Mouse (Mus musculus): ENCODE results near the gene Agrp.
"Not testable (repeated sequence)": the region's sequence is repeated elsewhere in the genome, so short reads cannot be mapped to it uniquely, and the experiment has no call there.

Agrp gene

GRCm38 (mm10) chr8:105622421-105622920 is 14.7 kb downstream of the Agrp start:
- DNase-seq (ENCODE audit: inconsistent ontology term): peak; percentile 87

GRCm38 (mm10) chr8:105621841-105622240 is 15.4 kb downstream of the Agrp start:
- peak; percentile 76 for DNase-seq (ENCODE audit: inconsistent ontology term)

- no peak for DNase-seq (ENCODE audit: inconsistent ontology term)
Measured at GRCm38 (mm10) chr8:105620946-105621720, 16.1 kb downstream of the Agrp start.

GRCm38 (mm10) chr8:105620211-105620610 is 17.0 kb downstream of the Agrp start:
- DNase-seq (ENCODE audit: inconsistent ontology term): no peak

- DNase-seq (ENCODE audit: inconsistent ontology term): no peak
Measured at GRCm38 (mm10) chr8:105618892-105619591, 18.2 kb downstream of the Agrp start.

GRCm38 (mm10) chr8:105618279-105618634 is 18.9 kb downstream of the Agrp start:
- no peak for DNase-seq (ENCODE audit: inconsistent ontology term)

GRCm38 (mm10) chr8:105617451-105618278 is 19.5 kb downstream of the Agrp start:
- no peak for DNase-seq (ENCODE audit: inconsistent ontology term)

- no peak for DNase-seq (ENCODE audit: inconsistent ontology term)
Measured at GRCm38 (mm10) chr8:105615942-105616341, 21.3 kb downstream of the Agrp start.

GRCm38 (mm10) chr8:105613830-105614511 is 23.2 kb downstream of the Agrp start:
- DNase-seq (ENCODE audit: inconsistent ontology term): peak; percentile 77

GRCm38 (mm10) chr8:105613037-105613436 is 24.2 kb downstream of the Agrp start:
- DNase-seq (ENCODE audit: inconsistent ontology term): peak; percentile 75

GRCm38 (mm10) chr8:105611836-105612235 is 25.4 kb downstream of the Agrp start:
- DNase-seq (ENCODE audit: inconsistent ontology term): no peak

- DNase-seq (ENCODE audit: inconsistent ontology term): no peak
Measured at GRCm38 (mm10) chr8:105609771-105610170, 27.4 kb downstream of the Agrp start.

GRCm38 (mm10) chr8:105609355-105609754 is 27.8 kb downstream of the Agrp start:
- no peak for DNase-seq (ENCODE audit: inconsistent ontology term)

- no peak for DNase-seq (ENCODE audit: inconsistent ontology term)
Measured at GRCm38 (mm10) chr8:105607684-105608083, 29.5 kb downstream of the Agrp start.

- no peak for DNase-seq (ENCODE audit: inconsistent ontology term)
Measured at GRCm38 (mm10) chr8:105607062-105607461, 30.1 kb downstream of the Agrp start.

- DNase-seq (ENCODE audit: inconsistent ontology term): peak; percentile 95
Measured at GRCm38 (mm10) chr8:105606189-105607023, 30.8 kb downstream of the Agrp start.

- peak; percentile 61 for DNase-seq (ENCODE audit: inconsistent ontology term)
Measured at GRCm38 (mm10) chr8:105605491-105606188, 31.6 kb downstream of the Agrp start.

- DNase-seq (ENCODE audit: inconsistent ontology term): peak; percentile 92
Measured at GRCm38 (mm10) chr8:105604804-105605381, 32.3 kb downstream of the Agrp start, which contains the start of gene Ripor1. Ripor1 (plus strand) TSS chr8:105605255.

- DNase-seq (ENCODE audit: inconsistent ontology term): not testable (repeated sequence)
Measured at GRCm38 (mm10) chr8:105602540-105602939, 34.7 kb downstream of the Agrp start.
